Mouse (Mus musculus): ENCODE measurements around the gene Rhog. TPM values are rescaled to one million over a fixed set of nuclear protein-coding genes. Genes with fewer than 3 reads are reported as not detected.

Rhog gene
- polyA plus RNA-seq, 1 experiment from 2014 or later = 54.5 TPM

- Histone ChIP-seq H3K27ac (ENCODE audit: low read depth) (peak overlapping the region; percentile 100), H3K27me3 (ENCODE audit: insufficient read depth, low read length) (no peaks in the 10 kb centered on the region), H3K4me2 (ENCODE audit: low read depth, low read length) (peak overlapping the region; percentile 80), H3K9ac (replicated peaks) (peak overlapping the region; percentile 93), H3K9me3 (ENCODE audit: low read length) (no peaks in the 10 kb centered on the region), H3K4me3 (ENCODE audit: low read depth, low read length) (peak overlapping the region; percentile 92), H3K36me3 (replicated peaks; ENCODE audit: insufficient read depth, low read length) (no peaks in the 10 kb centered on the region), H3K4me1 (ENCODE audit: insufficient read depth) (peaks cover 50% of the 10 kb centered on the region)
- ATAC-seq = peak; percentile 32
- 0% methylated on average over 22 of the region's 23 CpGs for WGBS (ENCODE audit: insufficient replicate concordance)
- peak; percentile 74 for DNase-seq
- TF ChIP-seq EP300 (IDR thresholded peaks at IDR 0.05; ENCODE audit: low read depth) (no peak), CTCF (IDR thresholded peaks at IDR 0.05; ENCODE audit: low read depth) (no peak)
These were observed 6.3 kb downstream of the Rhog start for GRCm38 (mm10) chr7:102249531-102249895.

- peak; percentile 49 for DNase-seq
These were observed 7.0 kb downstream of the Rhog start for GRCm38 (mm10) chr7:102248691-102249404.

GRCm38 (mm10) chr7:102246956-102247797, 8.7 kb downstream of the Rhog start:
- Histone ChIP-seq H3K4me1 (ENCODE audit: insufficient read depth) (peaks cover 64% of the 10 kb centered on the region), H3K9me3 (ENCODE audit: low read length) (no peaks in the 10 kb centered on the region), H3K4me2 (ENCODE audit: low read depth, low read length) (peak overlapping the region; percentile 80), H3K27ac (ENCODE audit: low read depth) (peak overlapping the region; percentile 100), H3K36me3 (replicated peaks; ENCODE audit: insufficient read depth, low read length) (peaks cover 13% of the 10 kb centered on the region), H3K27me3 (ENCODE audit: insufficient read depth, low read length) (no peaks in the 10 kb centered on the region), H3K4me3 (ENCODE audit: low read depth, low read length) (peak overlapping the region; percentile 92), H3K9ac (replicated peaks) (peak overlapping the region; percentile 93)
- ATAC-seq (no peak), DNase-seq (no peak)
- WGBS (ENCODE audit: insufficient replicate concordance) = 28% methylated on average over 12 of the region's 12 CpGs
- no peak for TF ChIP-seq CTCF (IDR thresholded peaks at IDR 0.05; ENCODE audit: low read depth)
- TF ChIP-seq EP300 (IDR thresholded peaks at IDR 0.05; ENCODE audit: low read depth) = no peak

More at GRCm38 (mm10) chr7:102248691-102249404, 7.0 kb downstream of the Rhog start:
- H3K9me3 ChIP-seq (ENCODE audit: low read length) = no peaks in the 10 kb centered on the region
- H3K27ac ChIP-seq (ENCODE audit: low read depth) = peak overlapping the region; percentile 100
- H3K4me3 ChIP-seq (ENCODE audit: low read depth, low read length) = peak overlapping the region; percentile 92
- peaks cover 53% of the 10 kb centered on the region for H3K4me1 ChIP-seq (ENCODE audit: insufficient read depth)
- H3K9ac ChIP-seq (replicated peaks) = peak overlapping the region; percentile 93
- 6% methylated on average over 16 of the region's 16 CpGs for WGBS (ENCODE audit: insufficient replicate concordance)
- H3K4me2 ChIP-seq (ENCODE audit: low read depth, low read length) = peak overlapping the region; percentile 80
- H3K36me3 ChIP-seq (replicated peaks; ENCODE audit: insufficient read depth, low read length) = no peaks in the 10 kb centered on the region
- TF ChIP-seq CTCF (IDR thresholded peaks at IDR 0.05; ENCODE audit: low read depth) = no peak
- TF ChIP-seq EP300 (IDR thresholded peaks at IDR 0.05; ENCODE audit: low read depth) = peak; percentile 50; the same call in 1 of the 2 replicates
- H3K27me3 ChIP-seq (ENCODE audit: insufficient read depth, low read length) = no peaks in the 10 kb centered on the region
- no peak for ATAC-seq

GRCm38 (mm10) chr7:102246265-102246664, 9.6 kb downstream of the Rhog start:
- Histone ChIP-seq H3K27me3 (ENCODE audit: insufficient read depth, low read length) (no peaks in the 10 kb centered on the region), H3K9ac (replicated peaks) (peak overlapping the region; percentile 93; the same call in 1 of the 2 replicates), H3K36me3 (replicated peaks; ENCODE audit: insufficient read depth, low read length) (peaks cover 21% of the 10 kb centered on the region), H3K4me2 (ENCODE audit: low read depth, low read length) (peak overlapping the region; percentile 80), H3K4me1 (ENCODE audit: insufficient read depth) (peaks cover 66% of the 10 kb centered on the region), H3K9me3 (ENCODE audit: low read length) (no peaks in the 10 kb centered on the region), H3K27ac (ENCODE audit: low read depth) (peak overlapping the region; percentile 100), H3K4me3 (ENCODE audit: low read depth, low read length) (peak overlapping the region; percentile 92)
- DNase-seq (no peak), ATAC-seq (no peak)
- TF ChIP-seq EP300 (IDR thresholded peaks at IDR 0.05; ENCODE audit: low read depth) (no peak), CTCF (IDR thresholded peaks at IDR 0.05; ENCODE audit: low read depth) (no peak)
- WGBS (ENCODE audit: insufficient replicate concordance) = 31% methylated on average over 6 of the region's 6 CpGs

- H3K9ac ChIP-seq (replicated peaks) = peak overlapping the region; percentile 9
- H3K4me1 ChIP-seq (ENCODE audit: insufficient read depth) = peaks cover 64% of the 10 kb centered on the region
These were observed 10.1 kb downstream of the Rhog start for GRCm38 (mm10) chr7:102245775-102246174.

More at GRCm38 (mm10) chr7:102245775-102246174, 10.1 kb downstream of the Rhog start:
- Histone ChIP-seq H3K27ac (ENCODE audit: low read depth) (peak overlapping the region; percentile 100), H3K4me3 (ENCODE audit: low read depth, low read length) (peak overlapping the region; percentile 92), H3K36me3 (replicated peaks; ENCODE audit: insufficient read depth, low read length) (peaks cover 26% of the 10 kb centered on the region), H3K27me3 (ENCODE audit: insufficient read depth, low read length) (no peaks in the 10 kb centered on the region), H3K4me2 (ENCODE audit: low read depth, low read length) (peak overlapping the region; percentile 80), H3K9me3 (ENCODE audit: low read length) (no peaks in the 10 kb centered on the region)
- peak; percentile 56 for DNase-seq
- ATAC-seq = no peak
- TF ChIP-seq CTCF (IDR thresholded peaks at IDR 0.05; ENCODE audit: low read depth) = no peak
- TF ChIP-seq EP300 (IDR thresholded peaks at IDR 0.05; ENCODE audit: low read depth) = no peak
- 8% methylated on average over 1 of the region's 1 CpGs for WGBS (ENCODE audit: insufficient replicate concordance)
